Mouse (Mus musculus): Measurements from ENCODE around the gene Lbp.

DNA sequence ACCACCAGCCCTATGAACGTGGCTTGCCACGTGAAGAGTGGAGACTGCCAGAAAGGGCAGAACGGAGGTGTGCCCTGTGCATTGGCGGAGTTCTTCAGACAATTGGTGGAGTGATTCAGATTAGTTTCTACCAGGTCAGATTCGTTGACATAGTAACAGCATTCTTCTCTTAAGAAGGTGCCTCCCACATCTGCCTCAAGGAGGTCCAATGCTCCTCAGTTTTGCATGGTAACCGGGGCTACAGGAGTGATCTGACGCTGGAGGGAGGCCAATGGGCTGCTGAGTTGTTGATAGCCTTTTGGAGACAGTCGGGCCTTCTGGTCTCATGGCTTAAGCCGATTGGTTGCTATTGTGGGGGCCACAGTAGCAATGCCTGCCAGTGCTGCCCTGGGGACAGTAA is 10.6 kb upstream of the Lbp start:
- TF ChIP-seq POLR2A (IDR thresholded peaks at IDR 0.05; ENCODE audit: insufficient read depth, low read depth, low read length), result no peak
- no peak for TF ChIP-seq CTCF (IDR thresholded peaks at IDR 0.05)
- TF ChIP-seq EP300 (IDR thresholded peaks at IDR 0.05; ENCODE audit: insufficient read depth, low read depth, low read length), result no peak
